Mouse (Mus musculus): Measurements from ENCODE around the gene Ttc26.

Gene Ttc26

DNA sequence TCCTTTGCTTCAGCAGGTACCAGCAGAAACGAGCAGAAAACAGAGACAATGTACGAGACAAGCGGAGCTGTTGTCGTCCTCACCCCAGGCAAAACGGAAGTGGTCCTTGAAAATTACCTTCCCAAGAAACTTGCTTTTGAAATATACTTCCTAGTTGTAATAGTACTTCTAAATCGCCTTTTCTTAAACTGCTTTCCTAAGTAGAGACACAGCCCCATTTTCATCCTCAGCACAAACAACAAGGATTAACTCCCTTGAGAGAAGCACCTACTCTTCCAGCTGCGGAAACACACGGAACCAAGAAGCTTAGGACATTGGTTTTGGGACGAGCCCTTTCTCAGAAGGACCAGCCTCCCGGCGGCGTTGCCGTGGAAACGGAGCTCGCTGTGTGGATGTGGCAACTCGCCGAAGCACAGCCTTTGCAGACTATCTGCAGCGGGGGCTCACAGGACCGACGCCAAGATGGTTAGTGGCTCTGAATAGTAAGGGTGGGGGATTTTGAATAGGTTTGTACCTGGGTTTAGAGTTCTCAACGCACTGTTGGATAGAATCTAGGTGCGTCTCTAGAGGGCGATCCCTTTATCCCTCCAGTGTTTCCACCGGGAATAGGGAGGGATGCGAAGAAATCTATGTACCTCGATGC lies at the start of gene Ttc26:
Ttc26 (plus strand) TSS at position 341 of the 643 bp plus-strand sequence.
- DNase-seq (ENCODE audit: low read depth, low spot score), result peak; percentile 95

DNA sequence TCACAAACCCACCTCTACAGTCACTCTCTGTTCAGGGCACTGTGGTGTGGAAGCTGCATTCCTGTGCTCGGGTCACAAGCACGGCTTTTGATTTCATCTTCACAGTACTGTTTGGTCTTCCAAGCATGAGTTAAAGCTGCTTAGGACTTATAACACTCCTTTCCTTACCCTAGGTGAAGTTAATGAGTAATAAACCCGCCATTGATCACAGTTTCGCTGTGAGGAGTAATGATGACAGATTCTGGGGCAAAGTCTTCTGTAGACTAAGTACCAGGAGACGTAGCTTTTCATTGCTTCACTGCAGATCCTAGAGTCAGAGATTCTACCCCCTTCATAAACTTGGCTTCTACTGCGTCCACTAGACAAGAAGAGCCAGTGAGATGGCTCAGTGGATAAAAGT lies 46.0 kb upstream of the Ttc26 start:
- no peak for DNase-seq (ENCODE audit: low read depth, low spot score)

DNA sequence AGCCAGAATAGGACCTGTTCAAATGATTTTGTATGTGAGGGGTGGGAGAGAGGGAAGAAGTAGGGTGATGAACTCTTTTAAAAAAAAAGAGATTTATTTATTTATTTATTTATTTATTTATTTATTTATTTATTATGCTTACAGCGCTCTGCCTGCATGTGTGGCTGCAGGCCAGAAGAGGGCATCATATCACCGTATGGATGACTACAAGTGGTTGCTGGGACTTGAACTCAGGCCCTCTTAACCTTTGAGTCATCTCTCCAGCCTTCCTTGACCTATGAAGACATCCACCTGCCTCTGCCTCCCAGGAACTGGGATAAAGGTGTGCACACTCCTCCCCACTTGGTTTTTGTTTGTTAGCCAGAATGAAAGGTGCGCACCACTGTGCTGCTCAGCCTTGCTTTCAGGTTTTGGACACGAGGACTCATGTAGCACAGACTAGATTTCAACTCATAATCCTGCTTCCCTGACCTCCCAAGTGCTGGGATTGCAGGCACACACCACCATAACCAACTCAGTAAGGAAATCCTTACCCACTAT lies 44.0 kb upstream of the Ttc26 start:
- no peak for DNase-seq (ENCODE audit: low read depth, low spot score)

DNA sequence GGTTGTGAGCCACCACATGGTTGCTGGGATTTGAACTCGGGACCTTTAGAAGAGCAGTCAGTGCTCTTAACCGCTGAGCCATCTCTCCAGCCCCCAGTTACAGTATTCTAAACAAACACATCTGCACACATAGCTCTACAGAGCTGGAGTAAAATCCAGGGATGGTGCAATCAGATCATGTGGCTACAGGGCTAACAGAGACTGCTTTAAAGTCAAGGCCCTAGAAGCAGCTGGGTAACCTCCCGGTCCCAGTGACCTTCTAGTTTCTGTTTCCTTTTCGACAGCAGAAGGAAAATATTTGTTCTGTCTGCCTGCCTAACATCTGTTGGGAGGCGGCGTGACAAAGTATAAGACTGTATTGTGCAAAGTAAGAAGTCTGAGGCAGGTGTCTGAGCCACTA lies 43.3 kb upstream of the Ttc26 start:
- no peak for DNase-seq (ENCODE audit: low read depth, low spot score)

DNA sequence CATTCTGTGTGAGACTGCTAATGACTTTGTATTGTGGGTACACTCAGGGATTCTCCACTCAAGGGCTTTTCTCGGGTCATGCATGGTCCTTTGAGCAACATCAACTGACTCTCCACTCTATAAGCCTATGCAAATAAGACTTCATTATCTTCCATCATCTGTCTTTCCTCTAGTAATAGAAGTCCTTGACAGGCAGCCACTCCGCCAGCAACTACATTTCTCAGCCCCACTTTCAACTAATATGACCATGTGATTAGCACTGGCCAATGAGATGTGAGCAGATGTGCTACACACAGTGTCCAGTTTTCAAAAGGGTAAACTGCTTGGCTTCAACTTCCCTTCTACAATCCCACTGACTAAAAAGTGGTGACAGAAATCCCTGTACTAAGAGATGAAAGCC lies 42.2 kb upstream of the Ttc26 start:
- no peak for DNase-seq (ENCODE audit: low read depth, low spot score)

DNA sequence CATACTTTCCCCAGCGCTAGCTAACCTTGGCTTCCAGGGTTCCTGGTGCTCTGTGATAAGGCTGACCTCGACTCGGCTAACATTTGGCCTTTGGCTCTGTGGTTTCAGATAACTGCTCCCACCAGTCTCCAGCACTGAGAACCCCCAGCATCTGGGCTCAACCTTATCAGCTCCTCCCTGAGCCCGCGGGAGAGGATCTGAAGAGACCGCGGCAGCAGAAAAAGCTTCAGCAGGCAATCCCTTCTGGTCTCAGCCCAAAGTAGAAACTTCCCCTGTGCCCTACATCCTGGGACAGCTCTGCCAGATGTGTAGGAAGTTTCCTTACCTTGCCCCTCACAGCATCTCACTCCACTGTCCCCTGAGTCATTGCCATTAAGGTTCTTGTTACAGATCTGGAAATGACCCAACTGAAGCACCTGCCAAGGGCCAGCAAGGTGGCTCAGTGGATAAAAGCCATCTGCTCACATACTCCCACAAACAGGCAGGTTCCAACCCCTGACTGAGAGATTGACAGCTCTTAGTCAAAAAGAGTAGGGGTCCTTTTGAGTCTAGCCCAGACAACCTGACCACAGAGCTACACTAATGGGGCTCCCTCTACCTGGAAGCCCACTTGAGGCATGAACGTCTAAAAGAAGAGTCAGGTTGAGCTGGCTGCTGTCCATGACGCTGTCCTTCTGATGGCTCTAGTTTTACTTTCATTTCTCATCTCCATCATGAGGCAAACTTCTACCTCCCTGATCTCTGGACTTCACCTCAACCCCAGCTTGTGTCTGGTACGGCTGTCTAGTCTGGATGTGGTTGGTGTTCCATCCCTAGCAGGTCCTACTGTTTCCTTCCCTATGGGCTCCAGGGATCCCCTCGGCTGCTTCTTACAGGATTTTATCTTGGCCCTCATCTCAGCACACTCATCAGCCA lies 39.3 kb upstream of the Ttc26 start:
- peak; percentile 86 for DNase-seq (ENCODE audit: low read depth, low spot score)

DNA sequence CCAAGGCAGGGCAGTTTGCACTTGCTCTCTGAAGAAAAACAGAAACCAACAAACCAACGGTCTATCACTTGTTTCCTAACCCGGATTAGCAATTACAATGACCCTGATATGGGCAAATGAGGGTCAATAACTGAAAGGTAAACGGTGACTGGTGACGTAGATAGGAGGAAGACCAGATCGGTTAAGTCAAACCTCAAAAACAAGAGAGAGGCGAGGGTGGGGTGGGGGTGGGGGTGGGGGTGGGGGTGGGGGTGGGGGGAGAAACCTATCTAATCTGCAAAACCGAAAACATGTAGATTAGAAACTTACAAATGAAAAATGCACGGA lies 38.6 kb upstream of the Ttc26 start:
- DNase-seq (ENCODE audit: low read depth, low spot score), result no peak

DNA sequence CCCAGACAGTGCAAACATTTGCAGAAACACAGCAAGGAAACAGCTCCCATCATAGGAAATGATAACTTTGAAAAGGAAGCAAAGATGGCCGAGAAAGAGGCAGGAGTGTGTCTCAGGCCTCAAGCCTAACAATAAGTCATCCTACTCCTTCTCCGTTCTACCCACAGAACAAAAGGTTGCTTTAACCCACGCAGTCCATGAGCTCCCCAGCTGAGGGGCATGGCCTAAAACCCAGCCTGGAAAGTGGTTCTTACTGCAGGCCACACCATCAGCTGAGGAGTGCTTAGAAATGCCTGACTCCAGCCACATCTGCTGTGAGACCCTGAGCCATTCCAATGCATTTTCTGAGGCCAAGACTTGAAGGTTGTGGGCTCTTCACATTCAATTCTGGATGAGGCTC lies 37.7 kb upstream of the Ttc26 start:
- no peak for DNase-seq (ENCODE audit: low read depth, low spot score)

DNA sequence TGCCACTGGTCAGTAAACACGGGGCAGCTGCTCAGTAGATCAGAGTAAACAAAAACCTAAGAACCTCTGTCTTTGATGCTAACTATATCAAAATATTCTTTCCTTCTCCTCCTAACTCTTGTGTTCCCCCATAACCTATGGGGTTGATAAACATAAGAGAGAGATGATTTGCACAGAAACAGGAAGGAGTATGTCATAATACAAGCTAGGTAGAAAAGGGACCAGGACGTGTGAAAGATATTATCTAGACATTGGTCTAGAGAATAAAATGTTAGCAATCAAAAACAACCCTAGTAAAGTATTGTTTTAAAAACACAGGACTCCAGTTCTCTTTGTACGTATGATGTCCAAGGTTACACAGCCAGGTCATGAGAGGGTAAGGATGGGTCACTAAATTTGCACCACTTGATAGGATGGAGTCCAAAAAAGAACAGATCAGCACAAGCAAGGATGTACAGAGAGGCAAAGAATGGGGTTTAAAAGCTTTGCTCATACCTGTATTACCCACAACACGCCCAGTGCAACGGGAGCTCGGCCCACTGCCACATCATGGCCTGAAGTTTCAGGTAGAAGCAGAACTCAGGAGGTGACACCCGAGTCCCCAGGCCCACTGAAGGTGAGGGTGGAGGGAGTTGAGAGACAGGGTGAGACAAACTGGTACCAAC lies 37.1 kb upstream of the Ttc26 start:
- DNase-seq (ENCODE audit: low read depth, low spot score), result no peak

DNA sequence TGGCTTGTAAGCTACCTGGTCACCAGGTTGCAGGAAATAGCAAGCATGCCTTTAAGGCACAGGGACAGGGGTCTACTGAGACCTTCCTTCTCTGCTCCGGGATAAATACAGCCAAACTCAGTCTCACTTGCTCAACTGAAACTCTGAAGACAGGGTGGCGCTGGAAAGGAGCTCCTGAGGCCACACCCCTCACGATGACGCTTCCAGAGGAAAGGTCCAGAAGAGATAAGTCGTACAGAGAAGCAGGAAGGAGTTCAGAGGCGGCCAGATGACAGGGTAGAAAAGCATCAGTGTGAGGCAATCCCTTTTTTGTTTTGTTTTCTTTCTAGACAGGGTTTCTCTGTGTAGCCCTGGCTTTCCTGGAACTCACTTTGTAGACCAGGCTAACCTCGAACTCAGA lies 35.5 kb upstream of the Ttc26 start:
- DNase-seq (ENCODE audit: low read depth, low spot score), result no peak

DNA sequence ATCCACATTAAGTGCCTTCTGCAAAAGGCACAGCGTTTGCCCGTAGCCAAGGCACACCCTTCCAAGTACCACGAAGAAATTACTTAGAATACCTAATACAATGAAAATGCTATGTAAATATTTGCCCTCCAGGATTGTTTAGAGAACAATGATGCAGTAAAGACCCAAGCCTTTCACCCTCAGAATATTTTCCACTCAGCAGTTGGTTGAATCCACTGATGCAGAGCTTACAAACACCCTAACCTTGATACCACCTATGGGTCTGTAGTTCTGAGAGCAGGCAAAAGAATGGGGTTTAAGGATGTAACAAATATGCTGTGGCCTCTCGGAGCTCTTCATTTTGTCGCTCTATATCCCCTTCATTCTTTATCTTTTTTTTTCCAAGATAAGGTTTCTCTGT lies 33.4 kb upstream of the Ttc26 start:
- no peak for DNase-seq (ENCODE audit: low read depth, low spot score)

DNA sequence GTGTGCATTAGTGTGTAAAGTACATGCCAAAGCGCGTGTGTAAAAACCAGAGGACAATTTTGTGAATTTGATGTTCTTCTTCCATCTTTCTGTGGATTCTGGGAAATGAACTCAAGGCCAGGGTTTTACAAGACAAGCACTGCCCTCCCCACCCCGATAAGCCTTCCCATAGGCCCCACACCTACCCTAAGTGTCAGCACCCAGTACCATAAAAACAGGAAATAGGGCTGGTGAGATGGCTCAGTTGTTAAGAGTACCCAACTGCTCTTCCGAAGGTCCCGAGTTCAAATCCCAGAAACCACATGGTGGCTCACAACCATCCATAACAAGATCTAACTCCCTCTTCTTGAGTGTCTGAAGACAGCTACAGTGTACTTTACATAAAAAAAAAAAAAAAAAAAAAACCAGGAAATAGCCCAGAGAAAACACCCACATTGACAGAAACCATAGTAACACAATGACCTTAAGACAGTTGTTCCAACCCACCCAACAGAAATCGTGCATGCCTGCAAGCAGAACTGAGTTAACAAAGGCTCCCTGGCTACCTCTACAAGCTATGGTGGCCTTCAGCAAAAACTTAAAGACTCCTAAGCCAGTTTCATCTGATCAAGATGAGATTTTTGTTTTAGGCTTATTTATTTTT lies 32.3 kb upstream of the Ttc26 start:
- no peak for DNase-seq (ENCODE audit: low read depth, low spot score)

DNA sequence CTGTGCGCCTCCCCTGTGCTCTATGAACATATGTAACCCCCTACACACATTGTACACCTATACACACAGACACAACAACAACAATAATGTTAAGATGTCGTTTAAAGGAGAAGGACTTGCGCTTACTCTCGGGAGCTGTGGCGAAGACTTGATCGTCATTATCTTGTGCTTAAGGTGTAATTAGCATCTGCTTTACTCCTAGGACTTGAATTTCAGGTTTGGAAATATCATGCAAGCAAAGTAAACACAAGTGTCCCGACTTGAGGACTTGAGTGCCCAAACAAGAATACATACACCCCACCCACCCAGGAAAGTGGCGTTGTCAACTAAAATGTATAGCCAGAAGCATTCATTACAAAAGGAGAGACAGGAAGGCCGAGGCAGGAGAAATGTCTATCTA lies 31.5 kb upstream of the Ttc26 start:
- no peak for DNase-seq (ENCODE audit: low read depth, low spot score)

DNA sequence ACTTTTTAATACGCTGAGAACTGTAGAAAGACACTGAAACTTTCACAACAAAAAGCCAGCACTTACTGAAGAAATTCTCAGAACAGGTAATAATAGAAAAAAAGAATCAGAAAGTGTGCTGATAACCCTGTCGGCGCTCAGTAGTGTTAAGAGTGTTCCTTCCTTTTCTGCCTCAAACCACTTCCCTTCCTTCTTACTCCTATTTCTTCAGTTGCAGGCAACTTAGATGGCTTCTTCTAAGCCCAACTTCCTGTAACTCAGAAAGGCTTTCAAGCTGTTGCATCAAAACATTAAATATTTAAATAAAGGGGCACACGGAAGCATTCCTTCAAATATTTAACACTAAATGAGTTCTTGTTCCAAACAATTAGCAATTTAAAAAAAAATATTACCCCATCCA lies 29.3 kb upstream of the Ttc26 start:
- no peak for DNase-seq (ENCODE audit: low read depth, low spot score)

DNA sequence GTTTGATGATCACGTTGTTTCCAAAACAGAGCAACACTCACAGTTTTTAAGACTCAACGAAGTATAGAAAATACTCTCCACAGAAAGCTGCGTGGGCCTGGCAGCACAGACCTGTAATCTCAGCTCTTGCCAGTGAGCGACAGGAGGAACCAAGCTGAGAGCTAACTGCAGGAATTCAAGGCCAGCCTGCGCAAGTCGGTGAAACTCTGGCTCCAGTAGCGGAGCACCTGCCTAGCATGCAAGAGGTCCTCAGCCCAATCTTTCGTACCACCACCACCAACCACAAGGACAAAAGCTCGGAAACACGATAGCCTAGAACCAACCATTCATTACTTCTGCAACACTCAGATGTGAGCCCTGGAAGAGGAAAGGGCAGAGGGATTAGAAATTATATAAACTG lies 28.8 kb upstream of the Ttc26 start:
- DNase-seq (ENCODE audit: low read depth, low spot score), result peak; percentile 41

DNA sequence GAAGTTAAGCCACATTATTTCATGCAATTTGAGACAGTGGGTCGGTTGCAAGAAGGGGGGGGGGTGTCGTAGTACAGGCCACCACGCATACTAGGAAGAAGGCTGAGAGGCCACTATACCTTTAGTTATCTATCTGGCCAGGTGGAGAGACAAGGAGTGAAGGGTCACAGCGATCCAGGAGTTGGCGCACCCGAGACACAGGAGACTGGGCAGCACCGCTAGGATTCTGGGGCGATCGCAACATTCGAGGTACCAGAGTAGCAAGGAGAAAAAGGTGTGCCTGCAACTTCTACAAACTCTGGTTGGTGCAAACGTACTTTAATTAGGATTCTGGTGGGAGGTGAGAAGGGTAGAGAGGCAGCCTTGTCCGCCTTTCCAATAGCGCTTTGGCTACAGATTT lies 28.1 kb upstream of the Ttc26 start:
- DNase-seq (ENCODE audit: low read depth, low spot score), result no peak

DNA sequence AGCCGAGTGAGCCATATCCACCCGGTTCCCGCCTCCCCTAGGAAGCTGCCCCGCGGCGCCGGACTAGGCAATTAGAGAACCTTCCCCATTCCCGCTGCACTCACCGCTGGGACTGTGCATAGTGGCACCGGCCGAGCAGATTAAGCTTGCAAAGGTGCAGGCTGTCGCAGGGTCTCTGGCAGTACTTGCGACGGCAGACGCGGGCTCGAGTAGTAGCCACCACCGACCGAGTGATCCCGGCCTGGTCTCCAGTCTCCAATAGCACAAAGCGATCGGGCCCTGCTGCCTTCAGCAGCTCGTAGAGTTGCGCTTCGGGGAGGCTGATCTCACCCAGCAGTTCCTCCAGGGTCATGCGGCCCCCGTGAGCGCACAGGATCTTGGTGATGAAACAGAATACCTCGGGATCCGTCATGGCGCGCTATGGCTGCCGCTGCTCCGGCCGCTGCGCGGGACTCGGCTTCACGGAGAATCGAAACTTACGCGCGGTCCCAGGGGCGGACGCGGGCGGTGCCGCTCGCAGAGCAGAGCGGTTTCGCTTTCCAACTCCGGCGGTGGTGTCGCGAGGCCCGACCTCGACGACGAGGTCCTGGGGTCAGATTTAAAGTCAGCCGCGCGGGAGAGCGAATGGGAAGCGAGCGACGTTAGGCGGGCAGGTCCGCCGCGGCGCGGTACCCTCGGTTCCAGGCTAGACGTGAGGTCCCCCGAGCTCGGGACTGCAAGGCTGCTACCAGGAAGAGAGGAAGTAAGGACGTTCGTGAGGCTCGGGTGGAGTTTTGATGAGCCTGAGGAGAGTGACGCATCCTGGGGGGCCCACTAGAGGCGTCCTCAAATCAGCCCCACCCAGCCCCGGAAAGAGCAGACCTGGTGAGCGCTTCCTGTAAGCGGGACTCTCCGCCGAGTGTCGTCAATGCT lies 27.2 kb upstream of the Ttc26 start, which contains the start of gene Zc3hav1:
Zc3hav1 (minus strand) TSS at position 793 of the 912 bp plus-strand sequence.
- DNase-seq (ENCODE audit: low read depth, low spot score), result peak; percentile 41

DNA sequence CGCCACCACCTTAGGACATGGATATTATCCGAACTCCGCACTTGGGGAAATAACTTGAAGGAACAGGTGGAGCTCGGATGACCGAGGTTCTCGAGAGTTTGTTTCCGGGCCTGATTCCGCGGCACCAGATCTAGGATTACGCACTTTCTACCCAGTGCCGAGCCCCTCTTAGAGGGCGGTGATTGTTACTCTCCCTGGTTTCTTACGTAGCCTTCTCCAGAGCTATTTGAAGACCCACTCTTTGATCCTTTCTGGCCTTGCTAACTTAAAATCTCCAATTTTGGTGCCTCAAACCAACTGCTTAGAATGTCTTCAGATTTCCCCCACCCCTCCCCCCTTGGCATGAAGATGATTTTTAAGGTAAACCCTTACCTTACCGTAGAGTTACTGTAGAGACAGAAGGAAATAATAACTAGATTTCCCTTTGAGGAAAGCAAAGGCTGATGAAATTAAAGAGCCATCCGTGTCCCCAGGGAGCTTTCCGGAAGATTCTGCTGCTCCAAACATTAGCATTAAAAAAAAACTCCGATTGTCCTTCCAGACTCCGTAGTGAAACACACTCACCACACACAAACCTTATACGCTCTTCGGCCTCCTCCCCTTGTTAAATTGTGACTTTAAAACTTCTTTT lies 26.4 kb upstream of the Ttc26 start:
- DNase-seq (ENCODE audit: low read depth, low spot score), result no peak

DNA sequence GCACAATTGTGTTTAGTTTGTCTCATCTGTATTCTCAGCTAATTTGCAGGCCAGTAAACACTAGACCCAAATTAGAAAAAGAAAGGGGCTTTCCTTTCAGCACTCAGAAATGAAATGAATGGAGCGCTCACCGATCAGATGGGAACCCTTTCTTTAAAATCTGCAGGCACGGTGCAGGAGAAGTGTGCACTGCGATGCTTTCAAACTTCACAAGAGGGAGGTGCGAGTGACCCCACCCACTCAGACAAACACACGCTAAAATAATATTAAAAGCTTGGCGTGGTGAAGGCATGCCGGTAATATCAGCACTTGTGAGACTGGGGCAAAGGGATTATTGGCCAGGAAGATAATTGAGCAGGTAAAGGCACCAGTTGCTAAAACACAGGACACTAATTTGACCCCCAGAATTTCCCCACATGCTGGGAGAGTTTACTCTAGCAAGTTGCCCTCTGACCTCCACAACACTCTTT lies 25.9 kb upstream of the Ttc26 start:
- DNase-seq (ENCODE audit: low read depth, low spot score), result no peak

DNA sequence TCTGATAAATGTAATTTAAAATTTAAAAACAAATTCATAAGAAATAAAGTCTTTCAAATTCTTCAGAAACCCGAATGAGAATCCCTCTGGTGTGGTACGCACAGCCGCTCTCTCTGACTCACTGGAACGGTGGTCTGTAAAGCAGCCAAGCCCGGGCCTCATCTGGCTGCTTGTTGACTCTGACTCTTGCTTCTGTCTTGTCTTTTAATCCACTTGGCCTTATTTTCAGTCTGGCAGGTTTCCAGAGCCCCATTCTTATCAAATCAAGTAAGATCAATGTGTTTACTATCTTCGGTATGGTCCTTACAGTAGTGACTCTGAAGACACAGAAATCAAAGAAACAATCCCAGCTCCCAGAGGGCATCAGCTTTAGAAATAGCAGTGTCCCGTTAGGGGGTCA lies 25.4 kb upstream of the Ttc26 start:
- DNase-seq (ENCODE audit: low read depth, low spot score), result no peak

Measured in brain, adult 2 months (tissue).